Mouse (Mus musculus): Measurements from ENCODE around the gene Adad2. TPM values are rescaled to one million over a fixed set of nuclear protein-coding genes. Genes with fewer than 3 reads are reported as not detected.
A peak's percentile ranks its signal among the peaks of the same experiment; 100 is the strongest.

Adad2 gene
- polyA plus RNA-seq, 2 experiments, result not detected

- no peak overlapping the region for H3K4me3 ChIP-seq (ENCODE audit: insufficient read depth in 1 of 2, low read depth in 2 of 2, low read length in 2 of 2)
- H3K27ac ChIP-seq, result no peak overlapping the region
- ATAC-seq (ENCODE audit: insufficient read depth) (no peak), DNase-seq (ENCODE audit: low read depth in 3 of 3, low spot score in 3 of 3) (no peak)
- H3K27me3 ChIP-seq (ENCODE audit: control insufficient read depth, insufficient read depth, low read length), result no peaks in the 10 kb centered on the region
- TF ChIP-seq CTCF (IDR thresholded peaks at IDR 0.05; ENCODE audit: low read depth) (no peak), EP300 (IDR thresholded peaks at IDR 0.05; ENCODE audit: low read depth) (no peak)
- H3K9me3 ChIP-seq (ENCODE audit: control insufficient read depth, low read length), result no peaks in the 10 kb centered on the region
- peaks cover 5 to 10% of the 10 kb centered on the region in 2 experiments; a peak in 3 of 4 replicates for H3K4me1 ChIP-seq (replicated peaks; ENCODE audit: control insufficient read depth in 2 of 2, insufficient read depth in 2 of 2, low read length in 1 of 2)
- H3K36me3 ChIP-seq (replicated peaks; ENCODE audit: control insufficient read depth, insufficient read depth, low read depth), result peaks cover 3% of the 10 kb centered on the region
- no peak overlapping the region for H3K9ac ChIP-seq (replicated peaks)
- H3K4me2 ChIP-seq (ENCODE audit: low read depth), result no peak overlapping the region
- 56% methylated on average over 4 of the region's 4 CpGs for WGBS (ENCODE audit: insufficient replicate concordance)
Measured at GRCm38 (mm10) chr8:119569881-119570280, 42.7 kb upstream of the Adad2 start.

- H3K27ac ChIP-seq, result no peak overlapping the region
- WGBS (ENCODE audit: insufficient replicate concordance), result 47% methylated on average over 6 of the region's 6 CpGs
- DNase-seq (ENCODE audit: low read depth in 3 of 3, low spot score in 3 of 3), result no peak
- H3K27me3 ChIP-seq (ENCODE audit: control insufficient read depth, insufficient read depth, low read length), result no peaks in the 10 kb centered on the region
- no peaks in the 10 kb centered on the region for H3K36me3 ChIP-seq (replicated peaks; ENCODE audit: control insufficient read depth, insufficient read depth, low read depth)
- no peak overlapping the region for H3K4me3 ChIP-seq (ENCODE audit: insufficient read depth in 1 of 2, low read depth in 2 of 2, low read length in 2 of 2)
- H3K4me2 ChIP-seq (ENCODE audit: low read depth), result no peak overlapping the region
- ATAC-seq (ENCODE audit: insufficient read depth), result no peak
- no peak overlapping the region for H3K9ac ChIP-seq (replicated peaks)
- no peaks in the 10 kb centered on the region for H3K9me3 ChIP-seq (ENCODE audit: control insufficient read depth, low read length)
- TF ChIP-seq CTCF (IDR thresholded peaks at IDR 0.05; ENCODE audit: low read depth) (no peak), EP300 (IDR thresholded peaks at IDR 0.05; ENCODE audit: low read depth) (no peak)
- peaks cover 11 to 14% of the 10 kb centered on the region in 2 experiments; a peak in 3 of 4 replicates for H3K4me1 ChIP-seq (replicated peaks; ENCODE audit: control insufficient read depth in 2 of 2, insufficient read depth in 2 of 2, low read length in 1 of 2)
Measured at GRCm38 (mm10) chr8:119571135-119571534, 41.4 kb upstream of the Adad2 start.

- ATAC-seq (ENCODE audit: insufficient read depth) (no peak), DNase-seq (ENCODE audit: low read depth in 3 of 3, low spot score in 3 of 3) (no peak)
- H3K27me3 ChIP-seq (ENCODE audit: control insufficient read depth, insufficient read depth, low read length), result no peaks in the 10 kb centered on the region
- no peak for TF ChIP-seq CTCF (IDR thresholded peaks at IDR 0.05; ENCODE audit: low read depth)
- no peak for TF ChIP-seq EP300 (IDR thresholded peaks at IDR 0.05; ENCODE audit: low read depth)
- WGBS (ENCODE audit: insufficient replicate concordance), result 78% methylated on average over 4 of the region's 4 CpGs
- H3K27ac ChIP-seq, result no peak overlapping the region
- no peak overlapping the region for H3K4me3 ChIP-seq (ENCODE audit: insufficient read depth in 1 of 2, low read depth in 2 of 2, low read length in 2 of 2)
- H3K4me1 ChIP-seq (replicated peaks; ENCODE audit: control insufficient read depth in 2 of 2, insufficient read depth in 2 of 2, low read length in 1 of 2), result peaks cover 11 to 14% of the 10 kb centered on the region in 2 experiments; a peak in 3 of 4 replicates
- H3K4me2 ChIP-seq (ENCODE audit: low read depth), result no peak overlapping the region
- H3K9ac ChIP-seq (replicated peaks), result no peak overlapping the region
- H3K9me3 ChIP-seq (ENCODE audit: control insufficient read depth, low read length), result no peaks in the 10 kb centered on the region
- no peaks in the 10 kb centered on the region for H3K36me3 ChIP-seq (replicated peaks; ENCODE audit: control insufficient read depth, insufficient read depth, low read depth)
Measured at GRCm38 (mm10) chr8:119572411-119572810, 40.1 kb upstream of the Adad2 start.

GRCm38 (mm10) chr8:119574437-119575365 lies 37.8 kb upstream of the Adad2 start, which contains the start of the genes Hsdl1 and Dnaaf1:
Gene Hsdl1, minus strand, starts transcription at chr8:119575183.
Gene Dnaaf1, plus strand, starts transcription at chr8:119575235.
- ATAC-seq (ENCODE audit: insufficient read depth) (peak; percentile 89), DNase-seq (ENCODE audit: low read depth in 3 of 3, low spot score in 3 of 3) (peak; percentile 82 to 84 (median 84))
- Histone ChIP-seq H3K4me1 (replicated peaks; ENCODE audit: control insufficient read depth in 2 of 2, insufficient read depth in 2 of 2, low read length in 1 of 2) (peaks cover 11 to 19% of the 10 kb centered on the region in 2 experiments; a peak in 3 of 4 replicates), H3K27me3 (ENCODE audit: control insufficient read depth, insufficient read depth, low read length) (no peaks in the 10 kb centered on the region), H3K9me3 (ENCODE audit: control insufficient read depth, low read length) (no peaks in the 10 kb centered on the region), H3K4me2 (ENCODE audit: low read depth) (peak within 1 kb of the TSS; percentile 95), H3K4me3 (ENCODE audit: insufficient read depth in 1 of 2, low read depth in 2 of 2, low read length in 2 of 2) (peak within 1 kb of the TSS; percentile 71 to 73), H3K36me3 (replicated peaks; ENCODE audit: control insufficient read depth, insufficient read depth, low read depth) (no peaks in the 10 kb centered on the region), H3K27ac (peak within 1 kb of the TSS; percentile 6), H3K9ac (replicated peaks) (peak within 1 kb of the TSS; percentile 67)
- WGBS (ENCODE audit: insufficient replicate concordance), result under 1% methylated on average over 81 of the region's 97 CpGs
- no peak for TF ChIP-seq EP300 (IDR thresholded peaks at IDR 0.05; ENCODE audit: low read depth)
- TF ChIP-seq CTCF (IDR thresholded peaks at IDR 0.05; ENCODE audit: low read depth), result peak; percentile 37

GRCm38 (mm10) chr8:119575366-119575726 lies 37.2 kb upstream of the Adad2 start:
- Histone ChIP-seq H3K9ac (replicated peaks) (peak overlapping the region; percentile 52; the same call in 1 of the 2 replicates), H3K36me3 (replicated peaks; ENCODE audit: control insufficient read depth, insufficient read depth, low read depth) (no peaks in the 10 kb centered on the region), H3K9me3 (ENCODE audit: control insufficient read depth, low read length) (no peaks in the 10 kb centered on the region), H3K27ac (no peak overlapping the region), H3K4me3 (ENCODE audit: insufficient read depth in 1 of 2, low read depth in 2 of 2, low read length in 2 of 2) (peak overlapping the region; percentile 71 to 73), H3K4me2 (ENCODE audit: low read depth) (peak overlapping the region; percentile 95), H3K27me3 (ENCODE audit: control insufficient read depth, insufficient read depth, low read length) (no peaks in the 10 kb centered on the region), H3K4me1 (replicated peaks; ENCODE audit: control insufficient read depth in 2 of 2, insufficient read depth in 2 of 2, low read length in 1 of 2) (peaks cover 14 to 23% of the 10 kb centered on the region in 2 experiments; a peak in 3 of 4 replicates)
- no peak for TF ChIP-seq CTCF (IDR thresholded peaks at IDR 0.05; ENCODE audit: low read depth)
- TF ChIP-seq EP300 (IDR thresholded peaks at IDR 0.05; ENCODE audit: low read depth), result no peak
- DNase-seq (ENCODE audit: low read depth in 3 of 3, low spot score in 3 of 3) (no peak), ATAC-seq (ENCODE audit: insufficient read depth) (no peak; the same call in 1 of the 2 replicates)
- 3% methylated on average over 16 of the region's 16 CpGs for WGBS (ENCODE audit: insufficient replicate concordance)

All from liver, embryonic 14.5 days (tissue).